Mouse (Mus musculus): ENCODE measurements at regions not wholly inside any gene's neighbourhood (a gene's known extent, or its start where the extent isn't known, plus 50 kb on each side); places are given as distances from the start of the nearest gene placed in this dataset.

GRCm38 (mm10) chr10:15248899-15249298, 530.9 kb upstream of the Gje1 start:
- TF ChIP-seq CTCF (IDR thresholded peaks at IDR 0.05; ENCODE audit: control insufficient read depth, insufficient read depth, low read length) (no peak), POLR2A (IDR thresholded peaks at IDR 0.05; ENCODE audit: borderline replicate concordance, control insufficient read depth, low read depth, low read length) (no peak)
